Mouse (Mus musculus) neural tube, embryonic 11.5 days (tissue): ENCODE results near the gene Elk3. TPM values are rescaled to one million over a fixed set of nuclear protein-coding genes. Genes with fewer than 3 reads are reported as not detected.

ENCODE experiments used
- ATAC-seq: fragments of 200-750 bp; cut with Nextera tagmentation; 2 replicates; pipeline ENCODE4 v1.8.0; 2017; ENCODE audit warnings: moderate number of reproducible peaks, mild to moderate bottlenecking, moderate TSS enrichment, moderate library complexity; ENCODE audit not compliant: insufficient read depth, low FRiP score, low TSS enrichment
- DNase-seq: peaks from one replicate; pipeline ENCODE4 v3.0.0-alpha.2; 2015; ENCODE audit warnings: low spot score
- H3K27ac ChIP-seq: fragments of 300-500 bp; sonication (generic); 2 replicates; pipeline ENCODE4 v1.5.1; 2014; ENCODE audit warnings: low read depth, mild to moderate bottlenecking, low read length
- H3K27me3 ChIP-seq: fragments of 300-500 bp; sonication (generic); 2 replicates; pipeline ENCODE4 v1.6.1; 2014; ENCODE audit warnings: mild to moderate bottlenecking, low read length, mixed read lengths; ENCODE audit not compliant: control insufficient read depth, insufficient read depth
- H3K36me3 ChIP-seq: fragments of 300-500 bp; sonication (generic); 2 replicates; pipeline ENCODE4 v1.6.1; 2014; ENCODE audit warnings: mild to moderate bottlenecking, low read length, moderate library complexity, mixed read lengths; ENCODE audit not compliant: control insufficient read depth, insufficient read depth
- H3K4me1 ChIP-seq: fragments of 300-500 bp; sonication (generic); 2 replicates; pipeline ENCODE4 v1.6.1; 2014; ENCODE audit warnings: low read length, mixed read lengths; ENCODE audit not compliant: control insufficient read depth, insufficient read depth
- H3K4me2 ChIP-seq: fragments of 300-500 bp; sonication (generic); 2 replicates; pipeline ENCODE4 v1.6.1; 2014; ENCODE audit warnings: low read depth, mild to moderate bottlenecking, moderate library complexity
- H3K4me3 ChIP-seq: fragments of 300-500 bp; sonication (generic); 2 replicates; pipeline ENCODE4 v1.5.1; 2014; ENCODE audit warnings: low read depth, low read length
- H3K9ac ChIP-seq: fragments of 300-500 bp; sonication (generic); 2 replicates; pipeline ENCODE4 v1.6.1; 2014; ENCODE audit warnings: mild to moderate bottlenecking, low read length
- H3K9me3 ChIP-seq: fragments of 300-500 bp; sonication (generic); 2 replicates; pipeline ENCODE4 v1.6.1; 2016; ENCODE audit warnings: low read length; ENCODE audit not compliant: control insufficient read depth
- WGBS: fragments of 180-500 bp; shearing (Covaris S2); extraction: QIAGEN DNeasy Blood & Tissue Kit; methylation state at CpG from one replicate; pipeline ENCODE4 v1.1.7; 2014; 5-methylcytosine and 5-hydroxymethylcytosine counted together
- polyA plus RNA-seq: library from polyadenylated mRNA; unstranded; fragments of >200 nt; fragmentation: Nextera tagmentation; extraction: Ambion mirVana; gene quantifications from 2 replicates; pipeline ENCODE4 v1.2.1, GENCODE M21; 2014

Elk3 gene
- polyA plus RNA-seq, 1 experiment from 2014 or later: 21.9 TPM

- no peak for DNase-seq
- no peaks in the 10 kb centered on the region for H3K4me1 ChIP-seq
- H3K27me3 ChIP-seq: no peaks in the 10 kb centered on the region
- no peak overlapping the region for H3K4me2 ChIP-seq
- H3K4me3 ChIP-seq: no peak overlapping the region
- no peak for ATAC-seq
- no peaks in the 10 kb centered on the region for H3K9me3 ChIP-seq
- no peak overlapping the region for H3K9ac ChIP-seq
- no peak overlapping the region for H3K27ac ChIP-seq
- 73% methylated on average over 6 of the region's 6 CpGs for WGBS
- no peaks in the 10 kb centered on the region for H3K36me3 ChIP-seq
These were observed 25.6 kb upstream of the Elk3 start for GRCm38 (mm10) chr10:93336462-93336931.

- DNase-seq (no peak), ATAC-seq (no peak)
- H3K4me3 ChIP-seq: no peak overlapping the region
- no peak overlapping the region for H3K4me2 ChIP-seq
- no peak overlapping the region for H3K9ac ChIP-seq
- H3K27me3 ChIP-seq: no peaks in the 10 kb centered on the region
- H3K4me1 ChIP-seq: no peaks in the 10 kb centered on the region
- H3K9me3 ChIP-seq: no peaks in the 10 kb centered on the region
- H3K27ac ChIP-seq: no peak overlapping the region
- WGBS: 88% methylated on average over 16 of the region's 16 CpGs
- no peaks in the 10 kb centered on the region for H3K36me3 ChIP-seq
These were observed 25.0 kb upstream of the Elk3 start for GRCm38 (mm10) chr10:93335828-93336461.

GRCm38 (mm10) chr10:93335001-93335400, 24.1 kb upstream of the Elk3 start:
- 49% methylated on average over 2 of the region's 2 CpGs for WGBS
- Histone ChIP-seq H3K36me3 (no peaks in the 10 kb centered on the region), H3K27ac (0 out of 2 replicates have a peak overlapping the region, but pooled peaks have one; percentile 34), H3K9me3 (no peaks in the 10 kb centered on the region), H3K9ac (no peak overlapping the region), H3K4me3 (no peak overlapping the region), H3K4me1 (no peaks in the 10 kb centered on the region), H3K27me3 (no peaks in the 10 kb centered on the region), H3K4me2 (no peak overlapping the region)
- no peak for DNase-seq
- ATAC-seq: no peak

- Histone ChIP-seq H3K9me3 (no peaks in the 10 kb centered on the region), H3K27ac (no peak overlapping the region), H3K4me2 (no peak overlapping the region), H3K4me1 (no peaks in the 10 kb centered on the region), H3K27me3 (no peaks in the 10 kb centered on the region), H3K4me3 (no peak overlapping the region), H3K9ac (no peak overlapping the region), H3K36me3 (no peaks in the 10 kb centered on the region)
- no peak for DNase-seq
- WGBS: 77% methylated on average over 5 of the region's 5 CpGs
- no peak for ATAC-seq
These were observed 22.3 kb upstream of the Elk3 start for GRCm38 (mm10) chr10:93333239-93333638.

GRCm38 (mm10) chr10:93332261-93332809, 21.4 kb upstream of the Elk3 start:
- no peak overlapping the region for H3K27ac ChIP-seq
- H3K27me3 ChIP-seq: no peaks in the 10 kb centered on the region
- H3K4me2 ChIP-seq: no peak overlapping the region
- no peaks in the 10 kb centered on the region for H3K9me3 ChIP-seq
- H3K36me3 ChIP-seq: no peaks in the 10 kb centered on the region
- no peak overlapping the region for H3K4me3 ChIP-seq
- H3K4me1 ChIP-seq: no peaks in the 10 kb centered on the region
- DNase-seq (no peak), ATAC-seq (no peak)
- no peak overlapping the region for H3K9ac ChIP-seq
- WGBS: 53% methylated on average over 3 of the region's 3 CpGs

- Histone ChIP-seq H3K9me3 (no peaks in the 10 kb centered on the region), H3K4me2 (no peak overlapping the region), H3K4me3 (no peak overlapping the region), H3K4me1 (no peaks in the 10 kb centered on the region), H3K27ac (no peak overlapping the region), H3K9ac (no peak overlapping the region), H3K27me3 (no peaks in the 10 kb centered on the region), H3K36me3 (no peaks in the 10 kb centered on the region)
- DNase-seq (no peak), ATAC-seq (no peak)
- 76% methylated on average over 4 of the region's 4 CpGs for WGBS
These were observed 20.6 kb upstream of the Elk3 start for GRCm38 (mm10) chr10:93331543-93331942.

- no peak overlapping the region for H3K27ac ChIP-seq
- no peaks in the 10 kb centered on the region; the same call in 1 of the 2 replicates for H3K4me1 ChIP-seq
- 78% methylated on average over 5 of the region's 5 CpGs for WGBS
- H3K36me3 ChIP-seq: no peaks in the 10 kb centered on the region
- no peak overlapping the region for H3K9ac ChIP-seq
- ATAC-seq (no peak), DNase-seq (no peak)
- H3K9me3 ChIP-seq: no peaks in the 10 kb centered on the region
- no peak overlapping the region for H3K4me3 ChIP-seq
- H3K27me3 ChIP-seq: no peaks in the 10 kb centered on the region
- H3K4me2 ChIP-seq: no peak overlapping the region
These were observed 17.4 kb upstream of the Elk3 start for GRCm38 (mm10) chr10:93328321-93328720.

- ATAC-seq (no peak), DNase-seq (no peak)
- no peak overlapping the region for H3K4me3 ChIP-seq
- H3K27me3 ChIP-seq: no peaks in the 10 kb centered on the region
- H3K4me1 ChIP-seq: no peaks in the 10 kb centered on the region; the same call in 1 of the 2 replicates
- 92% methylated on average over 6 of the region's 6 CpGs for WGBS
- no peaks in the 10 kb centered on the region for H3K36me3 ChIP-seq
- no peak overlapping the region for H3K9ac ChIP-seq
- H3K4me2 ChIP-seq: no peak overlapping the region
- no peak overlapping the region for H3K27ac ChIP-seq
- H3K9me3 ChIP-seq: no peaks in the 10 kb centered on the region
These were observed 16.3 kb upstream of the Elk3 start for GRCm38 (mm10) chr10:93327187-93327586.

GRCm38 (mm10) chr10:93326741-93327100, 15.8 kb upstream of the Elk3 start:
- H3K27ac ChIP-seq: no peak overlapping the region

More at GRCm38 (mm10) chr10:93326741-93327100, 15.8 kb upstream of the Elk3 start:
- Histone ChIP-seq H3K4me1 (no peaks in the 10 kb centered on the region; the same call in 1 of the 2 replicates), H3K9ac (no peak overlapping the region), H3K36me3 (no peaks in the 10 kb centered on the region), H3K27me3 (no peaks in the 10 kb centered on the region), H3K4me2 (no peak overlapping the region), H3K9me3 (no peaks in the 10 kb centered on the region), H3K4me3 (no peak overlapping the region)
- 80% methylated on average over 8 of the region's 8 CpGs for WGBS
- DNase-seq (no peak), ATAC-seq (no peak)
